Mouse (Mus musculus) G1E (cell line): ENCODE measurements around the gene Pde4c.

Experiments
- CTCF ChIP-seq: IDR thresholded peaks from 2 replicates; pipeline ENCODE4 v1.5.1; 2012; ENCODE audit warnings: low read depth, low read length, inconsistent platforms, mixed read lengths
- GATA1 ChIP-seq: IDR thresholded peaks from 2 replicates; pipeline ENCODE4 v1.6.1; 2012; ENCODE audit warnings: borderline replicate concordance, low read length, inconsistent platforms, mixed read lengths
- GATA2 ChIP-seq: IDR thresholded peaks from 2 replicates; pipeline ENCODE4 v1.6.1; 2012; ENCODE audit warnings: low read depth, low read length, inconsistent platforms, borderline replicate concordance
- POLR2AphosphoS5 ChIP-seq: IDR thresholded peaks from 2 replicates; pipeline ENCODE4 v1.6.1; 2012; ENCODE audit warnings: low read depth, low read length, inconsistent platforms; ENCODE audit not compliant: insufficient replicate concordance
- TAL1 ChIP-seq: conservative IDR thresholded peaks from 2 replicates; pipeline ENCODE4 v1.6.1; 2012; ENCODE audit warnings: low read depth, low read length, inconsistent platforms, mixed read lengths

DNA sequence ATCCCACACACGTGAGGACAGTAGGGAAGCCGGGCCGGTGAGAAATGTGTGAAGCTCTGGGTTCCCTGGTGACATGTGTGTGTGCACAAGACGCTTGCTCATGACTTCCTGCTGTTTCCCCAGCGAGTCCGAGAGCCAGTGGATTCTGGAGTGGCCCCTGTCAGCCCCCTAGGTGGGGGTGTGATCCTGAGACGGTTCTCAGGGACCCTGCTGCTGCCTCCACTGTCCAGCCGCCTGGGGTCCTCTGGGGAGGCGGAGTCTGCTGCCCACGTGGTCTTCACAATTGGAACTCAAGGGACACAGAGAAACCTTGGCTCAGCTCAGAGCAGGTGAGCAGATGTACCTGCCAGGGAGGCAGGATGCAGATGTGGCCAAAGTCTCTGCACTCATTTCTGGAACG is 3.2 kb downstream of the Pde4c start:
- TF ChIP-seq CTCF (no peak), TAL1 (no peak), GATA2 (no peak), POLR2AphosphoS5 (no peak), GATA1 (no peak)
